Mouse (Mus musculus): ENCODE data around the gene Mtf1.

Mtf1 gene

DNA sequence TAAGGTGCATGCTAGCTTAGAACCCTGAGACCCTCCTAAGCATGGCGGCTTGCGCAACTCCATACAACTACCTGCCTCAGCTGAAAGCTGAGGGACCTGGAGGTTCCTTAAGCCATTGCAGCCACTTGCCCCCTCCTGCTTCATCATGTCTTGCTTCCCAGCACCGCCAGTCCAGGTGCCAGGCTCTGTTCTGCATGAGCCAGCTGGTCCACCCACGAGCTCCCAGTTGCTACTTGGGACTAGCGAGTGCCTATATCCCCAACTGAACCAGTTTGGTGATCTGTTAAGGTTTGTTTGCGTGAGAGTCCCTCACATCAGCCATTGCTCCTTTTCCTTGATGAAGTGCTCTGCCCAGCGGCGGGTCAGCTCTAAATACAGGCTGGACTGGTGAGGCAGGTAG lies 54.4 kb downstream of the Mtf1 start:
- DNase-seq (ENCODE audit: low spot score), result no peak

DNA sequence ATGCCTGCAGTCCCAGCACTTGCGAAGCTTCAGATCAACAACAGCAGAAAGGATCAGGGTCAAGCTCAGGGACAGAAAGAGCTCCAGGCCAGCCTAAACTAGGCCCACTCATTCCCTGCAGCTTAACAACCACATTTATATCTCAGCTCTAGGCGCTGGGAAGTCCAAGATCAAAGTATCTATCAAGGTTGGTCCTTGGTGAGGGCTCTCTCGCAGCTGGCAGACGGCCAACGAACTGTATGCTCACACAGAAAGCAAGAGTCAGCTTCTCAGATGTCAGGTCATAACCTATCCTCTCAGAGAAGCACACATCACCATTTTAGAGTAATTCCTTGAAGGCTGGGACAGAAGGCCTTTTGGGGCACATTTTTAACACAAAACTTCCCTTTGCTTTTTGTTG lies 56.5 kb downstream of the Mtf1 start:
- no peak for DNase-seq (ENCODE audit: low spot score)

DNA sequence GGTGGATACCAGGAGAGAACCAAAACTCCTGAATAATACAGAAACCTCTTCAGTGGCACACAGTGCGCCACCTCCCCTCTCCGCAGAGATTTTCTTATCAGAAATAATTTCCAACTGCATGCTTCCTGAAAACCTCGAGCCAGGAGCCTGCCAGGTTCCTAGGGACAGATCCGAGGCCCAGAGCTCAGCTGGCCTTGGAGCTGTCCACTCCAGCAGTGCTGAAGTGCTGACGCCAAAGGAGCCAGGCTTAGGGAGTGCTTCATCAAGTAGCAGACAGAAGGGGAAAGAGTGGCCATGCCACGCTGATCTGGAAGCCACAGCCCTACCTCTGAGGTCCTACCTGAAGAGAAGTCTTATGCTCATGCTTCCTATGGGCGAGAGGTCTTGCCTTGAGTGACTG lies 58.5 kb downstream of the Mtf1 start:
- DNase-seq (ENCODE audit: low spot score), result no peak

DNA sequence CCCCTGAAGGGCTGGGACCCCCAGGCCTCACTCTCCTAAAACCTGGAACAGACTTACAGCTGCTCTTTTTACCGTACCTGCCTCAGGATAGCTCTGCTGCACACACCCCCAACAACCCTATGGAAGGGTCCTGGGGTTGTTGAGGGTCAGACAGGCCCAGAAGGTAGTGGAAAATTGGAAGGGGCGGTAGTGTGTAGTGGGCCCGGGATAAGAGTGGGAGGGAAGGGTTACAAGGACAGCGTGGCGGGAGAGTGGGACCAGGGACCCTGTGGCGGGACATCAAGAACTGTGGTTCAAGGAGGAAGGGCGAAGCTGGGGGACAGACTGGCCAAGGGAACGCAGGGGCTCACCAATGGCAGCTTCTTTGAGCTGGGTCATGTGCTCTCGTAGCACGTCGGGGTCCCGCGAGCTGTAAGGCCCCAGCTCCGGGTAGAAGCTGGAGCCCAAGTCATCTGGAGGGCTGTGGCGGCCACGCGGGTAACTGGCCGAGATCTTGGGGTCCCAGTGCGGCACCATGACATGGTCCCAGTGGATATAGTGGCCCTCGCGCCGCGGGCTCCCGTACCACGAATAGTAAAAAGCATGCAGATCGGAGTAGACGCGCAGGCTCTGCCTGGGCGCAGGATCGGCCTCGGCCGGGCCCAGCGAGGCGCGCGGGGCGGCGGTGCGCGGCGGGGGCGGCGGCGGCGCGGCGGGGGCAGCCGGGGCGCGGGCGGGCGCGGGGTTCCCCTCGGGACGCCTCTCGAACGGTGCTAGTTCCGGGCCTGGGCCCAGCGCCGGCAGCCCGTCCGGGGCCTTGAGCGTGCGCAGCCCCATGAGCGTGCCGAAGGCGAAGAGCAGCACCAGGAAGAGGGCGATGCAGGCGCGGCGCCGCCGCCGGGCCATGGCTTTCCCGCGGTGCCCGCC lies 59.6 kb downstream of the Mtf1 start, which contains the start of gene Maneal:
Maneal (minus strand) TSS at position 889 of the 906 bp plus-strand sequence.
- DNase-seq (ENCODE audit: low spot score), result no peak

DNA sequence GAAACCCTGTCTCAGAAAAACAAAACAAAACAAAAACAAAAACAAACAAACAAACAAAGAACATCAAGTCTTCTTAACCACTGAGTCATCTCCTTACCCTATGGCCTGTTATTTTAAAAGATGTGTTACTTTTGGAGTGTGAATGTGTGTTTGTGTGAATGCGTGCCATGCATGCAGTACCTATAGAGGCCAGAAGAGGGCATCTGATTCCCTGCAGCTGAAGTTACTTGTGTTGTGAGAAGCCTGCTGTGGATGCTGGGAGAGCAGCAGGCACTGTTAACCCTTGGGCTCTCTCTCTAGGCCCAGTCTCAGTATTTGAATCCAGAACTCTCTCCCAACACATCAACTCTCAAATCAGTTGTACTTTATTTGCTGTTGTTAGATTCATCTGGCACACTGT lies 70.8 kb downstream of the Mtf1 start:
- no peak for DNase-seq (ENCODE audit: low spot score)

DNA sequence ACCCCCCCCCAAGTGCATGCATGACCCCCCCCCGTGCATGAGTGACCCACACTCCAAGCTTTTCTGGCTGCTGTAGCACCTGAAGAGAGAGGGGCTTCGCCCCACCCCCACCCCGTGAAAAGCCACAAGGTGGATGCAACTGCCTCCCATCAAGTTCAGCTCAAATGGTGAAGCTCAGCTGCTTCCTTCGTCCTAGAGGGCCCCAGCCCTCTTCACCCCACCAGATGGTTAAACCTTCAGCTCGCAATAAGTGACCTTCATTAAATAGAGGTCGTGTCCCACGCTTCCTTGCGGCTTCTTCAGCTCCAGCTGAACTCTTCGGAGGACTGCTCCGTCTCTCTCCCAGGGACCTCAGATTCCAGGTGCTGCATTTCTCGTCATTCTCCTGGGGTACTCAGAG lies 78.7 kb downstream of the Mtf1 start, which contains the start of gene Epha10:
Epha10 (plus strand) TSS at position 301 of the 400 bp plus-strand sequence.
- no peak for DNase-seq (ENCODE audit: low spot score)

DNA sequence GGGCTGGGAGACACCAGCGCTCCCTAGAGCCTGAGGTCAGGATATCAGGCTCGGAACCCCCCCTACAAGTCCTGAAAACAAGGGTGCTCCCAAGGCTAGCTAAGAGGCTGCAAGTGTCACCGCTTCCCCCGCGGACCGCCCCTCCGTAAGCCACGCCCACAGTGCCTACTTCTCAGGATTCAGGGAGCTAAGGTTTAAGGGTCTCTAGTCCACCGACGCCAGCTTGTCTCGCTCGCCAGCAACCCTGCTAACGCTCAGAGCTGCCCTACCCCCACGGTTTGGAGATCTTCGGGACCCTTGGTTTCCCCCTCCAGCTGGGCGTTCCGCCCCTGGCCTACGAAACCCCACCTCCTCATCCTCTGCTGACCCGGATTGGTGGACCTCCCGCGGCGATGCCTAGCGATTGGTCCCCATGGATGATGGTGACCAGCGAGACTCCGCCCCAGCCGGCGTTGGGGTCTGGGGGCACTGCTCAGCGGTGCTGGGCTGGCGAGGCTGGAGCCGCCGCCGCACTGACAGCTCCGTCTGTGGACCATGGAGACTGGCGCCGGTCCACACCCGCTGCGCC lies 79.5 kb downstream of the Mtf1 start:
- no peak for DNase-seq (ENCODE audit: low spot score)

DNA sequence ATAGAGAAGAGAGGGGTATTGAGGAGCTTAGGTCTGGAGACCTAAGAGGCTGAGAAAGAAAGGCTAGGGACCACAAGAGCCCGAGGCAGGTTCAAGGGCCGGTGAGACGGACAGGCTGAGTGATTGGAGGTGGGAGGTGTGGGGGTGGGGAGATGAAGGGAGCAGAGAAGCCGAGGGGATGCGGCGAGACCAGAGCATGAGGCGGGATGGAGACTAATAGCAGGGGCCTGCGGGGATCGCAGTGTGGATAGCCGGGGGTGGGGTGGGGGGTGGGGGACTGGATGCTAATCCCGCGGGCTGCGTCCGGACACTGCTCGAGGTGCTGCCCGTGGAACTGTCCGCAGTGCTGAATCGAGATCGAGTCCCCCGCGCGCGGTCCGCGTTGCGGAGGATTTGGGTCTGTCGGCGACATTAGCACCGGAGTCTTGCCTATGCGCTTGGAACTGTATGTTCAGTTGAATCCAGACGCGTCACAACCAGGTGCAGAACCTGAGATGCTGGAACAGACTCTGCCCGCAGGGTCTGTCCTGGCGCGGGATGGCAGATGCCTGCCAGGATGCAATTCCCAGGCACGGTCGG lies 80.3 kb downstream of the Mtf1 start:
- DNase-seq (ENCODE audit: low spot score), result no peak

DNA sequence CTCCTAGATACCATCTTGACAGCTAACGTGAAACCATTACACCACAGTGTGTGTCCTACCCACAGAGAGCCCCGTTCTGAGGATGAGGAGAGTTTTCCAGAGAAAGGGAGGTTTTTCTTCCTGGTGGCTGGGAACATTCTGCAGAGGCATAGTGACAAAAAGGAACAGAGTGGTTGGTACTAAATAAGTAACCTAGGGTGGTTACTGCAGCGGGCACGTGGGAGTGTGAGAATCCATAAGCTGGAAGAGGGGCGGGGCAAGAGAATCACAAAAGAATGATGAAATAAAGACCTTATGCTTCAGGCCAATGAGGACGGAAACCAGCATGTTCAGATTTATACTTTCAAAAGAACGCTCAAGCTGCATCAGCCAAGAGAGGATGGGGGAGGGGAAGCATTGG lies 86.8 kb downstream of the Mtf1 start:
- DNase-seq (ENCODE audit: low spot score), result no peak

DNA sequence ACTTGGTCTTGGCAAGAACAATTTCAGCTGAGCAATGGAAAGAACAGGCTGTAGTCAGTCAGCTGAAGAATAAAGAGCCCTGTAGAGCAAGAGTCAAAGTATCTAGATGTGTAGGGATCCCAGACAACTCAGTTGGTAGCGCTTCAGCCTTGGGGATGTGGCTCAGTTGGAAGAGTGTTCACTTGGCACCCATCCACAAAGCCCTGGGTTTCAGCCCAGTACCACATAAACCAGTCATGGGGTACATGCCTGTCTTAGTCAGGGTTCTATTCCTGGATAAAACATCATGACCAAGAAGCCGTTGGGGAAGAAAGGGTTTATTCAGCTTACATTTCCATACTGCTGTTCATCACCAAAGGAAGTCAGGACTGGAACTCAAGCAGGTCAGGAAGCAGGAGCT lies 88.0 kb downstream of the Mtf1 start:
- DNase-seq (ENCODE audit: low spot score), result no peak

DNA sequence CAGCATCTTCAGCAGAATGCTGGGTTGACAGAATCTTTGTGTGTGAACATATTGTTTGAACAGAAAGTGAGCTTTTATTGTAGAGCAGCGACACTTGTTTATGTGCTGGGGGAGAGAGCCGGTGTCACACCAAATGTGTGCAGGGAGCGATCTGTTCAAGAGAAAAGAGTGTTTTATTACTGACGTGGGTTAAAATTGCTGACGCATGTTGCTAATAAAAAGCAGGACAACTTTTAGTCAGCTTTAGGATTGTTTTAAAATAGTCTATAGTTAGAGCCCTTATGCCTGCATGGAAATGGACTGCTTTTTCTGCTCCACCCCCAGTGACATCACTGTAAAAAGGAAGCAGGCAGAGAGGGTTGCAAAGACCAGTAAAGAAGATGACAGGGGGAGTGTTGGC lies 88.9 kb downstream of the Mtf1 start:
- no peak for DNase-seq (ENCODE audit: low spot score)

DNA sequence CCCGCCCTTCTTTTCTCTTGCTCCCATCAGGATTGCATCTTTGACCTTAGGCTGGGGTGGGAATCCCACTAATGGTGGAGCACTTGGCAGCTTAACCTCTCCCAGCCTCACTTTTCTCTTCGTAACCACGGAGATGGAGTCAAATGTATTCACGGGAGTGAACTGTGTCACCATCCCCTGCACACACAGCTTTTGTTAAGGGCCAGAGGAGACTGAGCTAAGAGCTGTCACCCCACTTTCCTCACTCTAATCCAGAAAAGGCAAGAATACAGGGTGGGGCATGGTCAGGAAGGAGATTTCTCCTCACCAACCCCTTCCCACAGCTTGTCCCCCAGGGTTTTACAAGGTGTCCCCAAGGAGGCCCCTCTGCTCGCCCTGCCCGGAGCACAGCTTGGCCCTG lies 91.9 kb downstream of the Mtf1 start:
- no peak for DNase-seq (ENCODE audit: low spot score)

DNA sequence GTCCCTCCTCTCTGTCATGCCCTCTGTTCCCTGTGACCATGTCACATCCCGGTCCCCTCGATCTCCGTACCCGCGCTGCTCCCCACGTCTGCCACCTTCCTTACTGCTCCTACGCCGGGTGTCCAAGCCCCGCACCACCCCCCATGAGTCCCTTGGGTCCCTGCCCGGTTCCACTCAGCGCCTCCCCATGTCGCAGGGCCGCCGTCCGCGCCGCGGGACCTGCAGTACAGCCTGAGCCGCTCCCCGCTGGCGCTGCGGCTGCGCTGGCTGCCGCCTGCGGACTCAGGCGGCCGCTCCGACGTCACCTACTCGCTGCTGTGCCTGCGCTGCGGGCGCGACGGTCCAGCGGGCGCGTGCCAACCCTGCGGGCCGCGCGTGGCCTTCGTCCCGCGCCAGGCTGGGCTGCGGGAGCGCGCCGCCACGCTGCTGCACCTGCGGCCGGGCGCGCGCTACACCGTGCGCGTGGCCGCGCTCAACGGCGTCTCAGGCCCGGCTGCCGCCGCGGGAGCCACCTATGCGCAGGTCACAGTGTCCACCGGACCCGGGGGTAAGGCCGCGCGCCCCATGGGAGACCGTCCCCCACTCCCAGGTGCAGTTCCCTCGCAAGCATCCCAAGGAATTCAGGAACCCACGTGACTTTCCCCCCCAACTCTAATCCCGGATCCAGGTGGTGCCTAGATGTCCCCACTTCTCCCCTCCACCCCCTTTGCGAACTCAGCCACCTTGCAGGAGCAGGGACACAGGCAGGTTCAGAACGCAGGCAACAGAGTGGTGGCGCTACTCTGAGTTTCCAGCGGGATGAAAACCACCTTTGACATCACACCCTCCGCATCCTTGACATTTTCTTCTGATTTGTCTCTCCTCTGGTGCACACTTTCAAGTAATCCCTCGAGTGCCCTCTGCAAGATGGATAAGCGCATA lies 92.9 kb downstream of the Mtf1 start:
- no peak for DNase-seq (ENCODE audit: low spot score)

DNA sequence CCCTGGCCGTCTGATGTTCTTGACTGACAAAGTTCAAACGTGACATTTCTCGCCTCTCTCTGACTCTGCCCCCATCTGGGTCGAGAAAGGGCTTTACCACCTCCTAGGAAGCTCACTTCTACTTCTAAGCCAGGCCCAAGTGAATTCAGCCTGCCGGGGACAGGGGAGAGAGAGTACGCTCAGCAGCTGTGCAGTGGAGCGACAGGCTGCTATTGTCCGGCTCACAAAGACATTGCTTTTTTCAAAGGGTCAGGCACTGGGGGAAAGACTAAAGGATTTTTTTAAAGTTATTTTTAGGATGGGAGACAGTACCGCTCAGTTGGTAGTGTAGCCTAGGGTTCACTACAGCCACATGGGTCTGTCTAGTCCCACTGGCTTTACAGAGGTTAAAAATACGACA lies 96.5 kb downstream of the Mtf1 start:
- no peak for DNase-seq (ENCODE audit: low spot score)
